Mouse (Mus musculus) heart, embryonic 13.5 days (tissue): ENCODE data around the gene Slc22a16. TPM values are rescaled to one million over a fixed set of nuclear protein-coding genes. Genes with fewer than 3 reads are reported as not detected.

Experiments used
- ATAC-seq: fragments of 200-750 bp; cut with Nextera tagmentation; 2 replicates; pipeline ENCODE4 v1.8.0; 2017; ENCODE audit warnings: moderate TSS enrichment; ENCODE audit not compliant: insufficient number of reproducible peaks, low FRiP score, low TSS enrichment; ENCODE audit errors: extremely low read depth
- H3K27ac ChIP-seq: fragments of 300-500 bp; sonication (generic); replicated peaks from 2 replicates; pipeline ENCODE4 v1.5.1; 2015; ENCODE audit warnings: moderate library complexity, mild to moderate bottlenecking, inconsistent platforms
- H3K27me3 ChIP-seq: fragments of 300-500 bp; sonication (generic); replicated peaks from 2 replicates; pipeline ENCODE4 v1.6.1; 2015; ENCODE audit warnings: mild to moderate bottlenecking, inconsistent platforms
- H3K36me3 ChIP-seq: fragments of 300-500 bp; sonication (generic); 2 replicates; pipeline ENCODE4 v1.6.1; 2015; ENCODE audit warnings: mild to moderate bottlenecking, inconsistent platforms
- H3K4me1 ChIP-seq: fragments of 300-500 bp; sonication (generic); 2 replicates; pipeline ENCODE4 v1.6.1; 2015; ENCODE audit warnings: inconsistent platforms
- H3K4me2 ChIP-seq: fragments of 300-500 bp; sonication (generic); 2 replicates; pipeline ENCODE4 v1.6.1; 2015; ENCODE audit warnings: inconsistent platforms, mild to moderate bottlenecking, moderate library complexity
- H3K4me3 ChIP-seq: fragments of 300-500 bp; sonication (generic); 2 replicates; pipeline ENCODE4 v1.5.1; 2015; ENCODE audit warnings: moderate library complexity, mild to moderate bottlenecking, inconsistent platforms
- H3K9ac ChIP-seq: fragments of 300-500 bp; sonication (generic); 2 replicates; pipeline ENCODE4 v1.6.1; 2015; ENCODE audit warnings: inconsistent platforms, mild to moderate bottlenecking, moderate library complexity
- H3K9me3 ChIP-seq: fragments of 300-500 bp; sonication (generic); 2 replicates; pipeline ENCODE4 v1.6.1; 2016; ENCODE audit warnings: inconsistent platforms
- WGBS: fragments of 180-500 bp; shearing (Covaris S2); methylation state at CpG from one replicate; pipeline ENCODE4 v1.1.7; 2015; ENCODE audit warnings: mixed read lengths; 5-methylcytosine and 5-hydroxymethylcytosine counted together
- polyA plus RNA-seq: library from polyadenylated mRNA; unstranded; fragments of >200 nt; fragmentation: Nextera tagmentation; extraction: Ambion mirVana; gene quantifications from 2 replicates; pipeline ENCODE4 v1.2.1, GENCODE M21; 2015

The Slc22a16 gene
- polyA plus RNA-seq, 1 experiment from 2014 or later, result not detected

- no peaks in the 10 kb centered on the region for H3K9me3 ChIP-seq
- no peaks in the 10 kb centered on the region for H3K27me3 ChIP-seq
- no peak overlapping the region for H3K4me2 ChIP-seq
- no peak overlapping the region for H3K4me3 ChIP-seq
- peaks cover 28% of the 10 kb centered on the region for H3K4me1 ChIP-seq
- no peak overlapping the region for H3K9ac ChIP-seq
- 86% methylated on average over 7 of the region's 7 CpGs for WGBS
- no peak for ATAC-seq
- no peaks in the 10 kb centered on the region for H3K36me3 ChIP-seq
- no peak overlapping the region for H3K27ac ChIP-seq
These were observed 71.8 kb downstream of the Slc22a16 start for GRCm38 (mm10) chr10:40641901-40642300.

DNA sequence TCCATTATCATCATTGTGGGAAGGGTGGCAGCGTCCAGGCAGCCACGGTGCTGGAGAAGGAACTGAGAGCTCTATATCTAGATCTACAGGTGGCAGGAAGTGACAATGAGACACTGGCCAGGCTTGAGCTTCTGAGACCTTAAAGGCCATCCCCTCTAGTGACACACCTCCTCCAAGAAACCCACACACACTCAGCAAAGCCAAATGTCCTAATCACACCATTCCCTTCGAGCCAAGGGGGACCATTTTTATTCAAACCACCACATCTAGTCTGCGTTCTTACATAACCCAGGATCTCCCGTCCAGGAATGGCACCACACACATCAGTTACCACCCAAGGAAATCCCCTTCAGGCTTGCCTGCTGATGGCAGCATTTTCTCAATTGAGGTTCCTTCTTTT is 73.0 kb downstream of the Slc22a16 start:
- Histone ChIP-seq H3K9ac (no peak overlapping the region), H3K36me3 (no peaks in the 10 kb centered on the region), H3K27me3 (no peaks in the 10 kb centered on the region), H3K4me2 (no peak overlapping the region), H3K9me3 (no peaks in the 10 kb centered on the region), H3K4me1 (peaks cover 18% of the 10 kb centered on the region), H3K27ac (no peak overlapping the region), H3K4me3 (no peak overlapping the region)
- 70% methylated on average over 5 of the region's 5 CpGs for WGBS
- no peak for ATAC-seq

- 0 out of 2 replicates have a peak, but pooled peaks cover 5% of the 10 kb centered on the region for H3K4me1 ChIP-seq
- no peaks in the 10 kb centered on the region for H3K9me3 ChIP-seq
- H3K36me3 ChIP-seq, result no peaks in the 10 kb centered on the region
- no peak overlapping the region for H3K4me2 ChIP-seq
- no peak for ATAC-seq
- H3K27me3 ChIP-seq, result no peaks in the 10 kb centered on the region
- 49% methylated on average over 9 of the region's 9 CpGs for whole genome bisulfite sequencing
- H3K27ac ChIP-seq, result no peak overlapping the region
- no peak overlapping the region for H3K4me3 ChIP-seq
- no peak overlapping the region for H3K9ac ChIP-seq
These were observed 74.3 kb downstream of the Slc22a16 start for GRCm38 (mm10) chr10:40644456-40644855.

DNA sequence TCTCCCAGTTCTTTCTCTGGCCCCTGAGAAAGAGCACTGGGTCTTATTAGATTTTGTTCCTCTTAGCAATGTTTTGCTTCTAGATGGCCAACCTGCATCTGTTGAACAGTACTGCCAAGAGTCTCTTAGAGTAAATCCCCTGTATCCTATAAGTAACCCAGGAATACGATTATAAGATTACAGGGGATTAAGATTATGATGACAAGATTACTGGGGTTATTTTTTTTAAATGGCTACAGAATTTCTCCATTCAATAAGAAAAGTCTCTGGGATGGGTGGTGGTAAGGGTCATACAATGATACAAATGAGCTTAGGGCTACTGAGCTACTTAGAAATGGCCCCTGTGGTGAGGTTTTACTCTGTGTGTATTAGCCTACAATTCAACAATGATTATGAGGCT is 75.2 kb downstream of the Slc22a16 start:
- Histone ChIP-seq H3K9me3 (no peaks in the 10 kb centered on the region), H3K27ac (no peak overlapping the region), H3K4me2 (no peak overlapping the region), H3K4me3 (no peak overlapping the region), H3K9ac (no peak overlapping the region), H3K4me1 (0 out of 2 replicates have a peak, but pooled peaks cover 5% of the 10 kb centered on the region), H3K36me3 (no peaks in the 10 kb centered on the region), H3K27me3 (no peaks in the 10 kb centered on the region)
- ATAC-seq, result no peak
- 75% methylated on average over 1 of the region's 1 CpGs for WGBS

GRCm38 (mm10) chr10:40648776-40649175 is 78.6 kb downstream of the Slc22a16 start:
- no peak overlapping the region for H3K4me2 ChIP-seq
- no peak overlapping the region for H3K9ac ChIP-seq
- 0 out of 2 replicates have a peak, but pooled peaks cover 5% of the 10 kb centered on the region for H3K4me1 ChIP-seq
- no peak overlapping the region for H3K4me3 ChIP-seq
- no peak for ATAC-seq
- no peak overlapping the region for H3K27ac ChIP-seq
- H3K9me3 ChIP-seq, result no peaks in the 10 kb centered on the region
- H3K27me3 ChIP-seq, result no peaks in the 10 kb centered on the region
- 78% methylated on average over 12 of the region's 12 CpGs for WGBS
- no peaks in the 10 kb centered on the region for H3K36me3 ChIP-seq

GRCm38 (mm10) chr10:40649634-40650033 is 79.5 kb downstream of the Slc22a16 start:
- no peak overlapping the region for H3K27ac ChIP-seq
- ATAC-seq, result no peak
- no peak overlapping the region for H3K4me2 ChIP-seq
- no peaks in the 10 kb centered on the region for H3K36me3 ChIP-seq
- WGBS, result 27% methylated on average over 4 of the region's 4 CpGs
- no peak overlapping the region for H3K9ac ChIP-seq
- no peaks in the 10 kb centered on the region for H3K4me1 ChIP-seq
- no peak overlapping the region for H3K4me3 ChIP-seq
- no peaks in the 10 kb centered on the region for H3K27me3 ChIP-seq
- H3K9me3 ChIP-seq, result no peaks in the 10 kb centered on the region

- no peaks in the 10 kb centered on the region for H3K27me3 ChIP-seq
- 58% methylated on average over 2 of the region's 2 CpGs for WGBS
- H3K36me3 ChIP-seq, result no peaks in the 10 kb centered on the region
- no peak for ATAC-seq
- no peaks in the 10 kb centered on the region for H3K9me3 ChIP-seq
- no peaks in the 10 kb centered on the region for H3K4me1 ChIP-seq
- no peak overlapping the region for H3K27ac ChIP-seq
- no peak overlapping the region for H3K4me3 ChIP-seq
- no peak overlapping the region for H3K4me2 ChIP-seq
- H3K9ac ChIP-seq, result no peak overlapping the region
These were observed 81.5 kb downstream of the Slc22a16 start for GRCm38 (mm10) chr10:40651676-40652075.

Other genes starting within 250 kb of the Slc22a16 start
- gene Cdk19, start 230.8 kb upstream of the Slc22a16 start, polyA plus RNA-seq, result 5.6 and 6.1 TPM in 2 replicates
- 10.7 and 12.1 TPM in 2 replicates for gene Ddo, start 59.7 kb downstream of the Slc22a16 start, polyA plus RNA-seq
- 2.4 TPM in 2 replicates for gene Mettl24, start 112.9 kb downstream of the Slc22a16 start, polyA plus RNA-seq